Mouse (Mus musculus): Measurements from ENCODE around the gene Map3k6. TPM values are rescaled to one million over a fixed set of nuclear protein-coding genes. Genes with fewer than 3 reads are reported as not detected.

Map3k6 gene
- polyA plus RNA-seq, 2 experiments = 7.5 to 10.4 TPM

- Histone ChIP-seq H3K27ac (replicated peaks; ENCODE audit: low read depth, low read length) (no peak overlapping the region), H3K4me2 (replicated peaks; ENCODE audit: low read depth, low read length, severe bottlenecking) (peak overlapping the region; percentile 64), H3K36me3 (ENCODE audit: control insufficient read depth, insufficient read depth, low read length) (no peaks in the 10 kb centered on the region), H3K9me3 (ENCODE audit: control insufficient read depth, low read length) (no peaks in the 10 kb centered on the region), H3K27me3 (ENCODE audit: control insufficient read depth, insufficient read depth, low read length) (peaks cover 29% of the 10 kb centered on the region), H3K4me1 (ENCODE audit: control insufficient read depth, insufficient read depth, low read length) (peaks cover 6% of the 10 kb centered on the region; the same call in 1 of the 2 replicates), H3K4me3 (replicated peaks; ENCODE audit: low read length) (peak overlapping the region; percentile 38), H3K9ac (ENCODE audit: low read depth, low read length, severe bottlenecking) (peak overlapping the region; percentile 45; the same call in 1 of the 2 replicates)
- DNase-seq (ENCODE audit: low spot score) (no peak), ATAC-seq (ENCODE audit: low FRiP score, low read depth) (0 out of 2 replicates have a peak, but pooled peaks have one; percentile 35)
- 1% methylated on average over 27 of the region's 31 CpGs for WGBS
- TF ChIP-seq POLR2A (IDR thresholded peaks at IDR 0.05; ENCODE audit: borderline replicate concordance, extremely low read depth, insufficient read depth, insufficient read length) = no peak
Measured at GRCm38 (mm10) chr4:133251214-133251613, 10.6 kb downstream of the Map3k6 start.

- H3K4me1 ChIP-seq (ENCODE audit: control insufficient read depth, insufficient read depth, low read length) = peaks cover 6% of the 10 kb centered on the region; the same call in 1 of the 2 replicates
Measured at GRCm38 (mm10) chr4:133252089-133252488, 11.5 kb downstream of the Map3k6 start.

GRCm38 (mm10) chr4:133253412-133253811, 12.8 kb downstream of the Map3k6 start:
- no peak for ATAC-seq (ENCODE audit: low FRiP score, low read depth)
- Histone ChIP-seq H3K27me3 (ENCODE audit: control insufficient read depth, insufficient read depth, low read length) (peaks cover 35% of the 10 kb centered on the region), H3K9ac (ENCODE audit: low read depth, low read length, severe bottlenecking) (no peak overlapping the region), H3K4me1 (ENCODE audit: control insufficient read depth, insufficient read depth, low read length) (peaks cover 6% of the 10 kb centered on the region; the same call in 1 of the 2 replicates), H3K4me2 (replicated peaks; ENCODE audit: low read depth, low read length, severe bottlenecking) (no peak overlapping the region), H3K9me3 (ENCODE audit: control insufficient read depth, low read length) (no peaks in the 10 kb centered on the region), H3K27ac (replicated peaks; ENCODE audit: low read depth, low read length) (no peak overlapping the region), H3K36me3 (ENCODE audit: control insufficient read depth, insufficient read depth, low read length) (no peaks in the 10 kb centered on the region), H3K4me3 (replicated peaks; ENCODE audit: low read length) (no peak overlapping the region)
- TF ChIP-seq POLR2A (IDR thresholded peaks at IDR 0.05; ENCODE audit: borderline replicate concordance, extremely low read depth, insufficient read depth, insufficient read length) = no peak
- 62% methylated on average over 12 of the region's 12 CpGs for WGBS
- no peak for DNase-seq (ENCODE audit: low spot score)

More at GRCm38 (mm10) chr4:133252089-133252488, 11.5 kb downstream of the Map3k6 start:
- Histone ChIP-seq H3K4me2 (replicated peaks; ENCODE audit: low read depth, low read length, severe bottlenecking) (no peak overlapping the region), H3K27ac (replicated peaks; ENCODE audit: low read depth, low read length) (no peak overlapping the region), H3K9ac (ENCODE audit: low read depth, low read length, severe bottlenecking) (no peak overlapping the region), H3K4me3 (replicated peaks; ENCODE audit: low read length) (no peak overlapping the region), H3K27me3 (ENCODE audit: control insufficient read depth, insufficient read depth, low read length) (peaks cover 35% of the 10 kb centered on the region), H3K36me3 (ENCODE audit: control insufficient read depth, insufficient read depth, low read length) (no peaks in the 10 kb centered on the region), H3K9me3 (ENCODE audit: control insufficient read depth, low read length) (no peaks in the 10 kb centered on the region)
- no peak for TF ChIP-seq POLR2A (IDR thresholded peaks at IDR 0.05; ENCODE audit: borderline replicate concordance, extremely low read depth, insufficient read depth, insufficient read length)
- ATAC-seq (ENCODE audit: low FRiP score, low read depth) (no peak), DNase-seq (ENCODE audit: low spot score) (no peak)
- 32% methylated on average over 4 of the region's 4 CpGs for WGBS

GRCm38 (mm10) chr4:133255392-133255791, 14.8 kb downstream of the Map3k6 start:
- Histone ChIP-seq H3K27ac (replicated peaks; ENCODE audit: low read depth, low read length) (no peak overlapping the region), H3K27me3 (ENCODE audit: control insufficient read depth, insufficient read depth, low read length) (peaks cover 29% of the 10 kb centered on the region), H3K4me3 (replicated peaks; ENCODE audit: low read length) (no peak overlapping the region), H3K36me3 (ENCODE audit: control insufficient read depth, insufficient read depth, low read length) (no peaks in the 10 kb centered on the region), H3K4me1 (ENCODE audit: control insufficient read depth, insufficient read depth, low read length) (peaks cover 6% of the 10 kb centered on the region; the same call in 1 of the 2 replicates), H3K9me3 (ENCODE audit: control insufficient read depth, low read length) (no peaks in the 10 kb centered on the region), H3K4me2 (replicated peaks; ENCODE audit: low read depth, low read length, severe bottlenecking) (no peak overlapping the region), H3K9ac (ENCODE audit: low read depth, low read length, severe bottlenecking) (no peak overlapping the region)
- DNase-seq (ENCODE audit: low spot score) (no peak), ATAC-seq (ENCODE audit: low FRiP score, low read depth) (no peak)
- TF ChIP-seq POLR2A (IDR thresholded peaks at IDR 0.05; ENCODE audit: borderline replicate concordance, extremely low read depth, insufficient read depth, insufficient read length) = no peak
- WGBS = 55% methylated on average over 5 of the region's 6 CpGs

- TF ChIP-seq POLR2A (IDR thresholded peaks at IDR 0.05; ENCODE audit: borderline replicate concordance, extremely low read depth, insufficient read depth, insufficient read length) = no peak
- H3K4me3 ChIP-seq (replicated peaks; ENCODE audit: low read length) = peak overlapping the region; percentile 10; the same call in 1 of the 2 replicates
- peak overlapping the region; percentile 26 for H3K4me2 ChIP-seq (replicated peaks; ENCODE audit: low read depth, low read length, severe bottlenecking)
- no peaks in the 10 kb centered on the region for H3K4me1 ChIP-seq (ENCODE audit: control insufficient read depth, insufficient read depth, low read length)
- no peak for DNase-seq (ENCODE audit: low spot score)
- 16% methylated on average over 24 of the region's 24 CpGs for WGBS
- H3K27ac ChIP-seq (replicated peaks; ENCODE audit: low read depth, low read length) = no peak overlapping the region
- H3K27me3 ChIP-seq (ENCODE audit: control insufficient read depth, insufficient read depth, low read length) = peaks cover 16% of the 10 kb centered on the region
- H3K9ac ChIP-seq (ENCODE audit: low read depth, low read length, severe bottlenecking) = no peak overlapping the region
- no peak for ATAC-seq (ENCODE audit: low FRiP score, low read depth)
- no peaks in the 10 kb centered on the region for H3K9me3 ChIP-seq (ENCODE audit: control insufficient read depth, low read length)
- H3K36me3 ChIP-seq (ENCODE audit: control insufficient read depth, insufficient read depth, low read length) = no peaks in the 10 kb centered on the region
Measured at GRCm38 (mm10) chr4:133256820-133257219, 16.2 kb downstream of the Map3k6 start.
